Mouse (Mus musculus): ENCODE data around the gene Cnnm3.

Cnnm3 gene

GRCm38 (mm10) chr1:36511289-36512021 is at the start of gene Cnnm3:
TSS of gene Cnnm3 (plus strand) at chr1:36511867.
- DNase-seq (ENCODE audit: low spot score in 2 of 2), result peak; percentile 99

- DNase-seq (ENCODE audit: low spot score in 2 of 2), result no peak
These were observed 46.0 kb upstream of the Cnnm3 start for GRCm38 (mm10) chr1:36465641-36466160.

GRCm38 (mm10) chr1:36467446-36467845 is 44.2 kb upstream of the Cnnm3 start:
- no peak for DNase-seq (ENCODE audit: low spot score in 2 of 2)

- DNase-seq (ENCODE audit: low spot score in 2 of 2), result no peak
These were observed 41.7 kb upstream of the Cnnm3 start for GRCm38 (mm10) chr1:36469811-36470444.

DNA sequence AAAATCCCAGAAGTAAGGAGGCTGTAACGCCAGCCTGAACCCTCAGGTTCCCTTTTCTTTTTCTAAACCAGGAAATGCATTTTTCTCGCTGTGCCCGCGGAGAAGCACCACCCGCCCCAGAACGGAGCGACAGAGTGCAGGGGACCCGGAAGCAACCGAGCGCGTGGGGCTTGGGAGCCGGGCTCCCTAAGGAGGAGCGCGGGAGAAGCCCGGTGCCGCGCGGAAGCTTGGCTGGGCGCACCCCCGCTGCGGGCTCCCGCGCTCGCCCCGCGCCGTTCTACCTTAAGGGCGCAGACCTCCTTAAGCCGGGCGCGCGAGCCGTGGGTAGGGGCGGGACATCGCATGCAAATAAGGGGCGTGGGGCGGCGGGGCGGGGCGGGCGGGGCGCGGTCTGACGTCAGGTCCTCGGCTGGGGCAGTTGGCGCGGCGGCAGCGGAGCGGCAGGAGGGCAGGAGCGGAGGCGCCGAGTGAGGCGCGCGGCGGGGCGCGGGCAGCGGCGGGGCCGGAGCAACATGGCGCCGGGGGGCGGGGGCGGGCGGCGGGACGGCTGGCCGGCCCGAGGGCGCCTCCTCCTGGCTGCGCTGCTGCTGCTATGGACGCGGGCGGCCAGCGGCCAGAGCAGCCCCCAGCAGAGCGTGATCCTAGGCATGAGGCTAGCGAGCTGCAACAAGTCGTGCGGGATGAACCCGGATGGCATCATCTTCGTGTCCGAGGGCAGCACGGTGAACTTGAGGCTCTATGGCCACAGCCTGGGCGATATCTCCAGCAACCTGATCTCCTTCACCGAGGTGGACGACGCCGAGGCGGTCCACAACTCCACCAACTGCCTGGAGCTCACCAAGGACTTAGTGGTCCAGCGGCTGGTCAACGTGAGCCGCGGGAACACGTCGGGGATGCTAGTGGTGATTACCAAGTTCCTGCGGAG is 40.2 kb upstream of the Cnnm3 start, which contains the start of gene Cnnm4:
Gene Cnnm4, plus strand, starts transcription at position 440 of the 925 bp plus-strand sequence.
- peak; percentile 77 to 80 for DNase-seq (ENCODE audit: low spot score in 2 of 2)

DNA sequence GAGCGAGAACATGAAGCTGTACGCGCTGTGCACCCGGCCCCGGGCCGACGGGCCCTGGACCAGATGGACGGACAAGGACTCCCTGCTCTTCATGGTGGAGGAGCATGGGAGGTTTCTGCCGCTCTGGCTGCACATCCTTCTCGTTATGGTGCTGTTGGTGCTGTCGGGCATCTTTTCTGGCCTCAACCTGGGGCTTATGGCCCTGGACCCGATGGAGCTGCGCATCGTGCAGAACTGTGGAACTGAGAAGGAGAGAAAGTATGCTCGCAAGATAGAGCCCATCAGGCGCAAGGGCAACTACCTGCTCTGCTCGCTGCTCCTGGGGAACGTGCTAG is 39.6 kb upstream of the Cnnm3 start:
- no peak for DNase-seq (ENCODE audit: low spot score in 2 of 2)

DNA sequence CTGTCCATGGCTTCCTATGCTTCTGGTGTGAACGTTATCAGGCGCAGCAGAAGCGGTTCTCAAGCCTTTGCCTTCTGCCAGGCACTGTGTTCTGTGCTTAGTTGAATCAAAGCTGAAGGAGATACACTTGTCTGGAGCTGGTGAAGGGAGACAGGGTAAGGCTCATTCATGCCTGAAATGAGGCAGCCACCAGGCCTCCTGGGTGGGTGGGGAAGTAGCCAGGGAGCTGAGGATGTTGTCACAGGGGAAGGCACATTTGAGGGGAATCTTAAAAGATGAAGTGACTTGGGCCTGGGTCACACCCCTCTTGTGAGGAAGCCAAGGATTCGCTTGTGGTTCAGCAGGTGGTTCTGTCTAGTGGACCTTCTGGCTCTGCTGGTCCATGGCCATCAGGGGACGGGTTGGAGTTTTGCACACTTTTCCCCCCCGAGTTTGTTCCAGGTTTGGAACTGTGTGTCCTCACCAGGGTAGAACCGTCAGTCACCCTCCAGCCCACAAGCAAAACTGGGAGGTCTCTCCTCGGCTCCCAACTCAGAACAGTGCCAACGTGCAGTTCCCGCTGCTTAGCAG is 38.4 kb upstream of the Cnnm3 start:
- DNase-seq (ENCODE audit: low spot score in 2 of 2), result no peak

- no peak for DNase-seq (ENCODE audit: low spot score in 2 of 2)
These were observed 37.0 kb upstream of the Cnnm3 start for GRCm38 (mm10) chr1:36474646-36475045.

DNA sequence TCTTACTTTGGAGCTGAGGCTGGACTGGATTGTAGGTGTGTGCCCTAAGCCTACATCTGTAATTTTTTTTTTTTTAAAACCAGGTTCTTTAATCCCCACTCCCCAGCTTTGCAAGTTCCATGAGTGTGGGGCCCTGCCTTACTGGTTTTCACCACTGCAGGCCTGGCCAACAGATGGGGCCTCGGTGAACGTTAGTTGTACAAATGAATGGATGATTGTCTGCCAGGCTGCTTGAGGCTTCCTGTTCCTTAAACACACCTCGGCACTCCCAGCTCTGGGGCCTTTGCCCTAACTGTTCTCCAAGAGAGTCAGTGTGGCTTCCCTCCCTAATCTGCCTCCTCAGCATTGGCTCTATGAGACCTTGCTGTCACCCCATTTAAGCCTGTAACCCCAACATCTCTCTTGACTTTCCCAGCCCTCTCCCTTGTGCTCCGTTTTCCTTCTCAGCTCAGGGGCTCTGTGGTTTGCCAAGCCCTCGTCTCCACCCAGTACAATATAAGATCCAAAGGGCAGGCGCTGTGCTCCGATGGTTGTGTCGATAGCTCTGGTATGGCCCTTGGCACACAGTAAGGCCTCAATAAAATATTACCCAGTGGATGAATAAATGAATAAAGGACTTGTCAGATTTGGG is 36.1 kb upstream of the Cnnm3 start:
- DNase-seq (ENCODE audit: low spot score in 2 of 2), result no peak

GRCm38 (mm10) chr1:36476426-36476825 is 35.2 kb upstream of the Cnnm3 start:
- no peak for DNase-seq (ENCODE audit: low spot score in 2 of 2)

DNA sequence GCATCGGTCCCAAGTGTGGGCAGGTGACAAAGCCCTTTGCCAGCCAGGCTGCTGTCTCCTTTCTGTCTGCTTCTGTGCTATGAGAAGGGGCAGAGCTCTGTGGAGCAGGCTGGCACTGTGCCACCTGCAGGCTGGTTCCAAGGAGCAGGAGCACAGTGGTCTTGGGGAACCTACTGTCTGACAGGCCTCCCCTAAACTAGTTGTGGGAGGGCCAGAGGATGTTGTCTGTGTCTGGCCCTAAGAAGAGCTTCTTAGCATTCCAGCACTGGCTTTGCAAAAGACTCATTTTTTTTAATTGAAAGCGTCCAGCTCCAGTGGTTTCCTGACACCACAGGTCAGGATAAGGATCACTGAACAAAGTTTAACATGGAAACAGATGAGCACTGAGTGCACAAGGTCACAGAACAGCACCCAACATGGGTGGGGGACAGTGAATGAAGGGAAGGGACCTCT is 33.3 kb upstream of the Cnnm3 start:
- no peak for DNase-seq (ENCODE audit: low spot score in 2 of 2)

DNA sequence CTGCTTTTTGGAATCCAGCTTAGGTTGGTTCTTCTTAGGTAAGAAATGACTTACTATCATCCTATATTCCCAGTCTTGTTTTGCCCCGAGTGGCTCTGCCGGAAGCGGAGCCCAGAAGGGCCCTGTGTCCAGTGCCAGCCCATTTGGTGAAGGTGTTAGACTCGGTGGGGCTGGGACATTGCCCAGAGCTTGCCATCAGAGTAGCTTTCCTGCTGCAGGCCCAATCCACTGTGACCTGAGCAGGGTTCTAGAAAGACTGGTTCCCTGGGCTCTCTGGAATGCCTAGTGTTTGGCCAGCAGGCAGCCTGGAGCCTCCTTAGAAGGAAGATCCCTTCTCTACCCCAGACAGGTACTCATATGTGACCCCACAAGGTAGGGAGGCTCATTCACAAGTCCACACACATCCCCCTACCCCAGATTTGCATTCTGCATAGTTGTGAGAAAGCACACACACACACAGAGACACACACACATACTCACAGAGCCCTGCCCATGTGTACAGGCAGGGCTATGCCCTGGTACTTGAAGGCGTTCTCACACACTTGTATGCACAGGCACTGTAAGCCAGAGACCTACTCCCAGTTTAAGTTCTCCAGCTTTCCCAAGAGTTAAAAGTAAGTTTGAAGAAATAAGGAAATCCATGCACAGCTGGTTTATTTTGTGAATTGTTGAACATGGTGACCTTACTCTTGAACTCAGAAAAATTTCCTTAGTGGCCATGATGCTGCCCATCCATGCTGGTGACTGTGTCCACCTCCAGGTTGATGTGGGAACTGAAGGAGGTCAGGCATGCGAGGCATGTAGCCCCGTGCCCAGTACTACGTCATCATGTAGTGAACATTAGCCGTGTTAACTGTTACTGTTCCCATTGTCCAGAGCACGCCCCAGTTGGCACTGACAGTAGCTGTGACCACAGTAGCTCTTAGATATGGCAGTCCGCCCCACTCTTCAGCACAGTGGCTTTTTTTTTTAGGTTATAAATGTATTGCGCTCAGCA is 31.5 kb upstream of the Cnnm3 start:
- DNase-seq (ENCODE audit: low spot score in 2 of 2), result no peak

- no peak for DNase-seq (ENCODE audit: low spot score in 2 of 2)
These were observed 27.8 kb upstream of the Cnnm3 start for GRCm38 (mm10) chr1:36483825-36484224.

- no peak for DNase-seq (ENCODE audit: low spot score in 2 of 2)
These were observed 26.6 kb upstream of the Cnnm3 start for GRCm38 (mm10) chr1:36485080-36485479.

GRCm38 (mm10) chr1:36487111-36487510 is 24.6 kb upstream of the Cnnm3 start:
- no peak for DNase-seq (ENCODE audit: low spot score in 2 of 2)

- no peak for DNase-seq (ENCODE audit: low spot score in 2 of 2)
These were observed 22.0 kb upstream of the Cnnm3 start for GRCm38 (mm10) chr1:36489661-36490060.

DNA sequence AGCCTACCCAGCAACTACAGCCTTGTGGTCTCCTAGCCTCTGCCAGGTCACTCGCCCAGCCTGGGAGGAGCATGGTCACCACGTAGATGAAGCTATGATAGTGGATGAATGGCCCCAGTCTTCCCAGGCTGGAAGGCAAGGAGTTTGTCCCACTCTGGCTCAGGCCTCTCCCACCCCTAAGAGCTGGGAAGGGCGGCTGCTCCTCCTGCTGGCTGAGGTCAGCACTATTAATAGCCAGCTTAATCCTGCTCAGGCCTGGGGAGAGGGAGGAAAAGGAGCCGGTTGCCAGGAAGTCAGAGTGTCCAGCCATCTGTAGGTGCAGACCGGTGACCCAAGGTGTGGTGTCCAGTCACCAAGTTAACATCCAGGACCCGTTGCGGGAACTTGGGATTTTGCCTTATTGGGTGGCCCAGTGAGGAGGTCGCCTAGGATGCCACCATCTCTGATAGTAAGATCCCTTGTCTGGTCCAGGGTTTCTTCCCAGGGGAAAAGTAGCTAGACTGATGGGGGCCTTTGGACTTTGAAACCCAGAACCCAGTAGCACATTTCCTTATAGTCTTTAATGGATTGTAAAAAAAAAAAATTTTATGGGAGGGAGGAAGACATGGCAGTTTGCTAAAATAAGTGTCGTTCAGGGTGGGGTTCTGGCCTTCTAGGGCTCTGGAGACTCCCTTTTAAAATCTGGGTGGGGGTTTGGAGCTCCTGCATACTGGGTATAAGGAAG is 19.1 kb upstream of the Cnnm3 start:
- DNase-seq (ENCODE audit: low spot score in 2 of 2), result no peak

- DNase-seq (ENCODE audit: low spot score in 2 of 2), result no peak
These were observed 18.4 kb upstream of the Cnnm3 start for GRCm38 (mm10) chr1:36493299-36493698.

GRCm38 (mm10) chr1:36496719-36497118 is 14.9 kb upstream of the Cnnm3 start:
- peak in 1 of 2 experiments; percentile 40 for DNase-seq (ENCODE audit: low spot score in 2 of 2)
